Mouse (Mus musculus): ENCODE measurements around the gene Ppp1r14d. TPM values are rescaled to one million over a fixed set of nuclear protein-coding genes. Genes with fewer than 3 reads are reported as not detected.

The Ppp1r14d gene
- not detected in 2 replicates for polyA plus RNA-seq (2016; fragmentation: Nextera tagmentation; extraction: Ambion mirVana)

DNA sequence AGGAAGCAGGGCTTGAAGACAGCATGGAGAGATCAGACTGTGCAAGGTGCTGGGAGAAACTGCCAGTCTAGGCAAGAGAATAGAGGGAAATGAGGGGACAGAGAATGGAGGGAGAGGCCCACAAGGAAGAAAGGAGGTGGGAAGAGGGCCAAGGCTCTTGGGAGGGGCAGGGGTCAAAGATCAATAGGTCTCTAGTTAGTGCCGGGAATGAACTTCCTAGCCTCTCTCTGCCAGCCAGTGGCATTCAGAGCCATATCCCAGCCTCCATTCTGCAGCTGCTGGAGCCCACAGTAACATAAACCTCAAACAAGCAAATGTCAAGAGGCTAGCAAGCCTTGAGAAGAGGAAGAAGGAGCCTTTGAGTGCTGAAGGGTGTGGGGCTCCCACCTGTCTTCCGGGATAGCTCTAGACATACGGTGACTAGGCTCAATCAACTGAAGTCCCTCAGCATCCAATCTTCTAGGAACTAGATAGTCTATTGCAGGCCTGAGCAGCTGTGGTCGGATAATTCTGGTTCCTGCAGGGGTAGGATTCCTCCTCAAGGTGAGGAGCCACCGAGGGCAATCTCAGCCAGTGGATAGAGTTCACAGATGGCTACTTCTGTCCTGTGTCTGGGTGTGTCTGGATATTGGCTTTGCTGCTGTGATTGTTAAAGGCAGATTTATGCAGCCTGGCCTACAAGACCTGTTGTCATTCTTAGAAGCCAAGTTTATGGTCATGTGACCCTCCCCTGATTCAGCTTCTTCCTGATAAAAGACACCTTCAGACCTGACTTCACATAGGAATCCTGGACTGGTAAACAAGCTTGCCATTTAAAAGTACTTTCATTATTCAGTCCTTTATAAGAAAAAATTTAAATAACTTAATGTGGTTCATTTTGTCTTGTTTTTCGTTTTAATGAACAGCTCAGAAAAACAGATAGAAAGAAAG, at the start of gene Ppp1r14d:
Gene Ppp1r14d, minus strand, starts transcription at position 132 of the 930 bp plus-strand sequence.
- no peak within 1 kb of the TSS for H3K4me2 ChIP-seq
- H3K27me3 ChIP-seq = peaks cover 12% of the 10 kb centered on the region

GRCm38 (mm10) chr2:119277810-119278209, 48.1 kb upstream of the Ppp1r14d start:
- Histone ChIP-seq H3K4me3 (replicated peaks) (no peak overlapping the region), H3K36me3 (no peaks in the 10 kb centered on the region), H3K27ac (no peak overlapping the region), H3K4me2 (no peak overlapping the region), H3K9me3 (no peaks in the 10 kb centered on the region), H3K4me1 (replicated peaks) (no peaks in the 10 kb centered on the region), H3K9ac (replicated peaks) (no peak overlapping the region), H3K27me3 (peaks cover 2% of the 10 kb centered on the region; the same call in 1 of the 2 replicates)
- ATAC-seq (ENCODE audit: insufficient number of reproducible peaks, insufficient read depth, low FRiP score, low TSS enrichment, low read depth) = no peak
- 92% methylated on average over 23 of the region's 23 CpGs for WGBS

More for the DNA sequence above, at the start of gene Ppp1r14d:
- no peak for ATAC-seq (ENCODE audit: insufficient number of reproducible peaks, insufficient read depth, low FRiP score, low TSS enrichment, low read depth)
- Histone ChIP-seq H3K9me3 (no peaks in the 10 kb centered on the region), H3K27ac (no peak within 1 kb of the TSS), H3K36me3 (no peaks in the 10 kb centered on the region), H3K4me3 (replicated peaks) (no peak within 1 kb of the TSS), H3K4me1 (replicated peaks) (peaks cover 6% of the 10 kb centered on the region; the same call in 1 of the 2 replicates), H3K9ac (replicated peaks) (no peak within 1 kb of the TSS)
- 64% methylated on average over 6 of the region's 6 CpGs for WGBS

DNA sequence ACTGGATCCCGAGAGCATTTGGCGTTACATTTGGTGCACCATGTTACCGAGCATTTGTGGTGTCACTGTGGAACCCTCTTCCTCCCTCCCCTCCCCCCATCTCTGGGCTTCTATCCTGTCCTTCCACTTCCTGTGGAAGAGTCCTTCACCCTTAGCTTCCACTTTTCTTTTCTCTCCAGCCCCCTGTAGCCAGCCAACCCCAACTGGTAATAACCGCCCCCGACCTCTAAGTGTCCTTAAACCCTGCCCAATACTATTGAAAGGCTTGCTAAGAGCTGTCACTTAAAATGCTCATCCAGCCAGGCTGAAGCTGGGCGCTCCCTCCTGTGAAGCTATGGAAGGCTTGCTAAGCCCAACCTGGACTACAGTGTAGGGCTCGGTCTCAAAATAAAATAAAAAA, 47.2 kb upstream of the Ppp1r14d start:
- no peak overlapping the region for H3K4me2 ChIP-seq
- H3K4me1 ChIP-seq (replicated peaks) = no peaks in the 10 kb centered on the region
- no peak for ATAC-seq (ENCODE audit: insufficient number of reproducible peaks, insufficient read depth, low FRiP score, low TSS enrichment, low read depth)
- H3K36me3 ChIP-seq = no peaks in the 10 kb centered on the region
- H3K27ac ChIP-seq = no peak overlapping the region
- peaks cover 3% of the 10 kb centered on the region; the same call in 1 of the 2 replicates for H3K27me3 ChIP-seq
- no peak overlapping the region for H3K9ac ChIP-seq (replicated peaks)
- no peaks in the 10 kb centered on the region for H3K9me3 ChIP-seq
- WGBS = 82% methylated on average over 7 of the region's 7 CpGs
- no peak overlapping the region for H3K4me3 ChIP-seq (replicated peaks)

GRCm38 (mm10) chr2:119274126-119274525, 44.4 kb upstream of the Ppp1r14d start:
- ATAC-seq (ENCODE audit: insufficient number of reproducible peaks, insufficient read depth, low FRiP score, low TSS enrichment, low read depth) = no peak
- Histone ChIP-seq H3K4me2 (no peak overlapping the region), H3K36me3 (no peaks in the 10 kb centered on the region)

DNA sequence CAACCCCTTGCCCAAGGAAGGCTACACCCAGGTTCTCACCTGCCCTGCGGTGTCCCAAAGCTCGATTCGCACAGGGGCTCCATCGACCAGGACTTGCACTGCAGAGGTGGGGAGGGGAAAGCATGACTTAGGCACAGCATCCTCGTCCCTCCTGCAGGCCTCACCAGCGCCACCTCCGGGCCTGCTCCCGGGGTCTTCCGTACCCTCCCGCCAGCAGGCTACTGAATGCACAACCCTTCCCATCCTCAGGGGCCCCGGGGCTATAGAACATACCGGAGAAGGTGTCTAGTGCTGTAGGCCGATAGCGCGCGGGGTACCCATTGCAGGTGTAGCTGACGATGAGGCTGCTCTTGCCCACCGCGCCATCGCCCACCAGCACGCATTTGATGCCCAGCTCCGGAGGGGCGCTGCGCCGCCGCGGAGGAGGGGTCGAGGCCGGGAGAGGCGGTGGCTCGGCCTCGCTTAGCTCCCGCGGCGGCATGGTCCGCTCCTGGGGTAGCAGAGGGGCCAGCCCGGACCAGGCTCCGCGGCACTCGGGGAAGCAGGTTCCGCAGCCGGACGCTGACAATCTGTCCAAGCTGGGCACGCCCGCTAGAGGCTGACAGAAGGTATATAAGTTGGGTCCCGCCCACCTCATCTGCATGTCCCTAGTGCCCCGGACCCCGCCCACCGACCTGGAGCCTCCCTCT, 41.1 kb upstream of the Ppp1r14d start, which contains the start of gene Rhov:
Gene Rhov, minus strand, starts transcription at position 630 of the 689 bp plus-strand sequence.
- Histone ChIP-seq H3K4me2 (peak within 1 kb of the TSS; percentile 97), H3K9me3 (no peaks in the 10 kb centered on the region), H3K4me3 (replicated peaks) (peak within 1 kb of the TSS; percentile 61), H3K27me3 (peaks cover 41% of the 10 kb centered on the region), H3K36me3 (no peaks in the 10 kb centered on the region), H3K9ac (replicated peaks) (peak within 1 kb of the TSS; percentile 63), H3K27ac (no peak within 1 kb of the TSS), H3K4me1 (replicated peaks) (no peaks in the 10 kb centered on the region)
- whole genome bisulfite sequencing = under 1% methylated on average over 49 of the region's 49 CpGs
- ATAC-seq (ENCODE audit: insufficient number of reproducible peaks, insufficient read depth, low FRiP score, low TSS enrichment, low read depth) = peak; percentile 64

More at GRCm38 (mm10) chr2:119274126-119274525, 44.4 kb upstream of the Ppp1r14d start:
- H3K27me3 ChIP-seq = peaks cover 21% of the 10 kb centered on the region
- no peak overlapping the region for H3K27ac ChIP-seq
- 75% methylated on average over 1 of the region's 1 CpGs for WGBS
- no peak overlapping the region for H3K4me3 ChIP-seq (replicated peaks)
- no peak overlapping the region for H3K9ac ChIP-seq (replicated peaks)
- no peaks in the 10 kb centered on the region for H3K9me3 ChIP-seq
- no peaks in the 10 kb centered on the region for H3K4me1 ChIP-seq (replicated peaks)

- Histone ChIP-seq H3K9me3 (no peaks in the 10 kb centered on the region), H3K36me3 (no peaks in the 10 kb centered on the region), H3K27ac (no peak overlapping the region), H3K9ac (replicated peaks) (peak overlapping the region; percentile 63; the same call in 1 of the 2 replicates), H3K4me1 (replicated peaks) (no peaks in the 10 kb centered on the region), H3K4me3 (replicated peaks) (peak overlapping the region; percentile 61), H3K4me2 (peak overlapping the region; percentile 97), H3K27me3 (peaks cover 41% of the 10 kb centered on the region)
- ATAC-seq (ENCODE audit: insufficient number of reproducible peaks, insufficient read depth, low FRiP score, low TSS enrichment, low read depth) = no peak
- WGBS = 48% methylated on average over 9 of the region's 9 CpGs
Measured at GRCm38 (mm10) chr2:119270286-119270642, 40.6 kb upstream of the Ppp1r14d start.

- Histone ChIP-seq H3K4me2 (no peak overlapping the region), H3K9ac (replicated peaks) (no peak overlapping the region), H3K27ac (no peak overlapping the region), H3K4me1 (replicated peaks) (peaks cover 7% of the 10 kb centered on the region), H3K9me3 (no peaks in the 10 kb centered on the region), H3K36me3 (no peaks in the 10 kb centered on the region), H3K27me3 (peaks cover 30% of the 10 kb centered on the region), H3K4me3 (replicated peaks) (no peak overlapping the region)
- 75% methylated on average over 5 of the region's 5 CpGs for WGBS
- no peak for ATAC-seq (ENCODE audit: insufficient number of reproducible peaks, insufficient read depth, low FRiP score, low TSS enrichment, low read depth)
Measured at GRCm38 (mm10) chr2:119263813-119264212, 34.1 kb upstream of the Ppp1r14d start.

GRCm38 (mm10) chr2:119262978-119263377, 33.3 kb upstream of the Ppp1r14d start:
- H3K4me3 ChIP-seq (replicated peaks) = no peak overlapping the region
- H3K4me2 ChIP-seq = 0 out of 2 replicates have a peak overlapping the region, but pooled peaks have one; percentile 7
- WGBS = 24% methylated on average over 8 of the region's 8 CpGs
- peaks cover 7% of the 10 kb centered on the region for H3K4me1 ChIP-seq (replicated peaks)
- no peak overlapping the region for H3K27ac ChIP-seq
- no peak for ATAC-seq (ENCODE audit: insufficient number of reproducible peaks, insufficient read depth, low FRiP score, low TSS enrichment, low read depth)
- H3K36me3 ChIP-seq = no peaks in the 10 kb centered on the region
- peaks cover 22% of the 10 kb centered on the region for H3K27me3 ChIP-seq
- H3K9me3 ChIP-seq = no peaks in the 10 kb centered on the region
- 0 out of 2 replicates have a peak overlapping the region, but pooled peaks have one; percentile 27 for H3K9ac ChIP-seq (replicated peaks)

DNA sequence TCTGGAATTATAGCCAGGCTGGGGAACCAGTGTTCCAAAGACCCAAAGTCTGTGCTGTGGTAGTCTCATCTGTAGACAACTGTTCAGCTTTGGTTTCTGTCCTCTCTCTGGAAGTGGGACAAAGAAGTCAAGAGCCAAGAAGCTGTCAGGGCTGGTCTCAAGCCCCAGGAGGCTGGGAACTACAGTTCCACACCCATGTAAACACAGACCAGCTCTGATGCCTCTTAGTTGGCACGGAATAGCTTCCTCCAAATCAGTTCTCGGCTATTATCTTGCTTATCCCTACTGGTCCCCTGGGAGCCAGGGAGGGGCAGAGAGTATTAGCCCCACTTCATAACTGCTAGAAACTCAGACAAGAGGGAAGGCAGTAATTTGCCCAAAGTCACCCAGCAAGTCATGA, 31.6 kb upstream of the Ppp1r14d start:
- ATAC-seq (ENCODE audit: insufficient number of reproducible peaks, insufficient read depth, low FRiP score, low TSS enrichment, low read depth) = no peak

DNA sequence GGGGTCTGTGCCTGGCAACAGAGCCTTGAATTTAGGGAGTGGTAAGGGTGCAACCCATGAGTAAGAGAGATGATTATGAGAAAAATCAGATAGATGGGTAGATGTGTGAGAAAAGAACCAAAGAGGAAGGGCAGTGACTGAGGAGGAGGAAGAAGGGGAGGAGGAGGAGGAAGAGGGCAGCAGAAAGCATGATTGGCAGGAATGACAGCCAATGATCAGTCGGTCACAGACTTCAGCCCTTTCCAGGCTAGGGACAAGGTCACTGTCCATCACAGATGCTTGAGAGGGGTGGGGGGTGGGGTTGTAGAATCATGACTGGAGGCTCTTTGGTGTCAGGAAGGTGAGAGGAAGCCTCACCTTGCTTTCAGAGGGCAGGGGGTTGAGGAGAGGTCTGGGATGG, 30.8 kb upstream of the Ppp1r14d start:
- H3K27ac ChIP-seq = no peak overlapping the region
- whole genome bisulfite sequencing = 80% methylated on average over 1 of the region's 1 CpGs
- H3K27me3 ChIP-seq = peaks cover 22% of the 10 kb centered on the region
- peaks cover 7% of the 10 kb centered on the region for H3K4me1 ChIP-seq (replicated peaks)
- H3K36me3 ChIP-seq = no peaks in the 10 kb centered on the region
- H3K9me3 ChIP-seq = no peaks in the 10 kb centered on the region
- no peak for ATAC-seq (ENCODE audit: insufficient number of reproducible peaks, insufficient read depth, low FRiP score, low TSS enrichment, low read depth)
- no peak overlapping the region for H3K4me2 ChIP-seq
- no peak overlapping the region for H3K4me3 ChIP-seq (replicated peaks)
- H3K9ac ChIP-seq (replicated peaks) = no peak overlapping the region

More for the DNA sequence above, 31.6 kb upstream of the Ppp1r14d start:
- WGBS = 70% methylated on average over 2 of the region's 2 CpGs
- peaks cover 7% of the 10 kb centered on the region for H3K4me1 ChIP-seq (replicated peaks)
- no peak overlapping the region for H3K4me3 ChIP-seq (replicated peaks)
- H3K27me3 ChIP-seq = peaks cover 22% of the 10 kb centered on the region
- no peaks in the 10 kb centered on the region for H3K36me3 ChIP-seq
- H3K9ac ChIP-seq (replicated peaks) = no peak overlapping the region
- H3K9me3 ChIP-seq = no peaks in the 10 kb centered on the region
- no peak overlapping the region for H3K27ac ChIP-seq
- no peak overlapping the region for H3K4me2 ChIP-seq

GRCm38 (mm10) chr2:119254976-119255375, 25.3 kb upstream of the Ppp1r14d start:
- no peak for ATAC-seq (ENCODE audit: insufficient number of reproducible peaks, insufficient read depth, low FRiP score, low TSS enrichment, low read depth)
- H3K9me3 ChIP-seq = no peaks in the 10 kb centered on the region
- no peak overlapping the region for H3K9ac ChIP-seq (replicated peaks)
- H3K27ac ChIP-seq = no peak overlapping the region
- no peaks in the 10 kb centered on the region for H3K4me1 ChIP-seq (replicated peaks)
- no peak overlapping the region for H3K4me2 ChIP-seq
- WGBS = 31% methylated on average over 7 of the region's 7 CpGs
- no peaks in the 10 kb centered on the region for H3K36me3 ChIP-seq
- H3K27me3 ChIP-seq = peaks cover 38% of the 10 kb centered on the region
- H3K4me3 ChIP-seq (replicated peaks) = no peak overlapping the region
